Mouse (Mus musculus) liver, embryonic 14.5 days (tissue): ENCODE data around the gene Klhl3.

Source experiments
- CTCF ChIP-seq: IDR thresholded peaks from 2 replicates; pipeline ENCODE4 v1.5.1; 2016; ENCODE audit warnings: antibody characterized with exemption, low read depth, control low read depth
- EP300 ChIP-seq: IDR thresholded peaks from 2 replicates; pipeline ENCODE4 v1.6.1; 2016; ENCODE audit warnings: antibody characterized with exemption, low read depth

- TF ChIP-seq CTCF: no peak
- TF ChIP-seq EP300: no peak
These were observed 42.2 kb downstream of the Klhl3 start for GRCm38 (mm10) chr13:58071209-58071608.
